Mouse (Mus musculus) brain, adult 2 months (tissue): ENCODE data around the gene Pcbp1.
"Not testable (repeated sequence)": the region's sequence is repeated elsewhere in the genome, so short reads cannot be mapped to it uniquely, and the experiment has no call there.

Experiments used
- DNase-seq: peaks from one replicate; pipeline ENCODE4 v3.0.0; 2011; ENCODE audit warnings: low read depth, low spot score

Pcbp1 gene

DNA sequence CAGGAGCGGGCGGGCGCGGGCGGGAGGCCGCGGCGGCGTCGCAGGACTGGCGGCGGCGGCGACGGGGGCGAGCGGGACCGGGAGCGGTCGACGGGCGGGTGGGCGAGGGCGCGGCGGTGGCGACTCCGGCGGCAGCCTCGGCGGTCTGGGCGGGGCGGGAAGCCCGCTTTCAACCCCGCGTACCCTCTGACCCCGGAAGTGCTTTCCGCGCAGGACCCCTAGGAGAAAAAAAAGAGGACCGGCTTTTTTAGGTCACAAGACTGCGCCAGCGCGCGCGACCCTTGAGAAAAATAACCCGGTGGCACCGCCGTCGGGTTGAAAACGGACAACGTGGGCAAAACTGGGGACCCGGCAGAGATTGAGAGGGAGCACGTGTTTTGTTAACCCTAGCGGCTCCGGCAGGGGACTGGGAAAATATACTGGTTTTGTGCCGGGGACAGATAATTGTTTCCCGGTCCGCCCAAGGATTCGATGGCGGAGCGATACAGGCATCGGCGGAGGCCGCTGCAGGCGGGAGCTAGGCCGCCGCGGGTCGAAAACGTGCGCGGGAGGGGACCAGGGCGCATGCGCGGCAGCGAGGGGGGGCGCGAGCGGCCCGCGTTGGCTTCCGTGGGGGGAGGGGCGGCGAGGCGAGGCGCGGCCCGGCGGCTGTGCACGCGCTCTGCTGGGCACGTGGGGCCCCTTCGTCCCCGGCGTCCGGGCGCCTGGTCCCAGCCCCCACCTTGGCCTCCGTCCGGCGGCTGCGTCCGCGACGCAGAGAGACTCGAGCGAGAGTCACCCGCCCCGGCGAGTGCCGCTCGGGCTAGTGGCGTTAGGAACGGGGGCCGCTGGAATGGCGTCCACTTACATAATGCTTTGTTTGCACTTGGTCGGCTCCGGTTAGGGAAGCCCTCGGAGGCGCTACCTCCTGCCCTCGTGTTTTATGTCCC lies at the start of gene Pcbp1:
Pcbp1 (minus strand) TSS at position 290 of the 929 bp plus-strand sequence.
- DNase-seq: peak; percentile 97

DNA sequence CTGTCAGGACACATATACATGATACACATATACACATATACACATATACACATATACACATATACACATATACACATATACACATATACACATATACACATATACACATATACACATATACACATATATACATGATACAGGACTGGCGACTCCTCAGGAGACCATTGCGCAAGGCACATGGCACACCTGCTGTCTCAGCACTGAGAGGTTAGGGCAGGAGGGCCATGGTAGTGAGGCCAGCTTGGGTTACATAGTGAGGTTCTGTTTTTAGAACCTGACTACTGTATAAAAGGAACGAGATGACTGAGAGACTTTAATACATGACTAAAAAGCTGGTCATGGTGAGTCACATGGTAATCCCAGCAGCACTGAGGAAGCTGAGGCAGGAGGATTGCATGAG lies 48.4 kb upstream of the Pcbp1 start:
- no peak for DNase-seq

DNA sequence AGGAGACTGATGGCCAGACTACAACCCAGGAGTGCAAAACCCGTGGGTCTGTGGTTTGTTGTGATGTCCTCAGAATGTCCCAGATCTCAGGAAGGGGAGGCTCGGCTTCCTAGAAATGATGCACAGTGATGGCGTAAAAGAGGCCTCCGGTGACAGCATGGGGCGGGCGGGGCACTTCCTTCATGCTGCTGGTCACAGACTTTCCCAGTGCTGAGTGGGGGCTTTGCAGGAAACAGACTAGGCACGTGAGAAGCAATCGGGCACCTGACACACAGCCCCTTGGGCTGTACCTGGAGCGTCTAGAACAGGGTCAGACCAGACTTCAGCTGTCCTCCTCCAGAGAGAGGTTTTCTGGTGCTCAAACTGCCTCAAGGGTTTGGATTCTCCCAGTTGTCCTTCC lies 44.7 kb upstream of the Pcbp1 start:
- no peak for DNase-seq

DNA sequence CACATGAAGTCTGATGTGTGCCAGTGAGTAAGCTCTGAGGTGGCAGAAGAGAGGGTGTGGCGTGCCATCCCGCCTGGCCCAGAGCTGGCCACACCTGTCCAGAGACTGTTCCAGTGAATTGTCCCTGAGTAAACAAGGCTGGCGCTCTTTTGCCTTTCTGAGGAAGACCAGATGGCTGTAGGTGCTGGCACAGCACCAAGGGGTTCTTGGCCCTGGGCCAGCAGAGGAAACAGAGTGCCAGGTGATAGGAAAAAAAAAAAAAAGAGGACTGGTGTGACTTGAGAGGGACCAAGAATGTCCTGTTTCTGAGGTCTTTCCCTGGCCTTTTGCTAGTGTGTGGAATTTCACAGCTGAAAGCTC lies 43.3 kb upstream of the Pcbp1 start:
- peak; percentile 76 for DNase-seq

DNA sequence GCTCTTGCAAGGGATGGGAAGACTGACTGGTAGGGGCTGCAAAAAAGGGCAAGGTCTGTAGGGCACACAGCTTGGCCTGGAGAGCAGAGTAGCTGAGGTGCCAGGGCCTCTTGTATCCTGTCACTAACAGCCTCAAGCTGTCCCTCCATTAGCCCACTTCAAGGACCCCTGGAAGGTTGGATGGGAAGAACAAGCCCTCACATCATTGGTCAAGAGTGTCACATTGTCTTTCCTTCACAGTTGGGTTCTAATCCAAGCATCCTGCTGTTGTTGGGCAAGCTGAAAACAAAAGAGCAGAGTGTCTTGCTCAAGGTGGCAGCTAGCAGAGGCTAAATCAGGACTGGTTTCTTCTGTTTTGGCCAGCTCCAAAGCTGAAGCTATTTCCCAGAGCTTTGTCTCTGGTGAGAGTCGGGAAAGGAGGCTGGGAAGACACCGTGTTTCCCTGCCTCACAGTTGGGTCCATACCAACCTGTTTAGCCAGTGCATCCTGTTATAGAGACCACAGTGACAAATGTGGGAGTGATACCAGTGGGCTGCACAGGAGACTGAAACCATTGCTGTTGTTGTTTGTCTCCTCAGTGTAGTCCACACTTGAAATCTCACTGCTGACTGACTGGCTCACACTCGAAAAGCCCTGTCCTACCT lies 42.8 kb upstream of the Pcbp1 start:
- DNase-seq: no peak

DNA sequence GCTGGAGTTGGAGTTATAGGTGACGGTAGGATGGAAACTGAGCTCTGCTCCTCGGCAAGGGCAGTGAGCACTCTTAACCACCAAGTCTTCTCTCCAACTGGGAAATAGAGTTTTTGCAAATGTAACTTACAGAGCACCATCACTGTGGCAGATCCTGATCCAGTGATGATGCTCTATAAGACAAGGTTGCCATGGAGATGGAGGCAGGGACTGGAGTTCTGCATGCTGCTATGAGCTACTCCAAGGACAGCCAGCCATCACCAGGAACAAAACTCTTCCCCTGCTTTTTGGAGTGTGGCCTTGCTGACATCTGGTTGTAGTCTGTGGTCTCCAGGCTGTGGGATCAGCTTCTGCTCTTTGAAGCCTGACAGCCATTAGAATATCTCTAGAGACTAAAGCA lies 39.7 kb upstream of the Pcbp1 start:
- DNase-seq: peak; percentile 55

DNA sequence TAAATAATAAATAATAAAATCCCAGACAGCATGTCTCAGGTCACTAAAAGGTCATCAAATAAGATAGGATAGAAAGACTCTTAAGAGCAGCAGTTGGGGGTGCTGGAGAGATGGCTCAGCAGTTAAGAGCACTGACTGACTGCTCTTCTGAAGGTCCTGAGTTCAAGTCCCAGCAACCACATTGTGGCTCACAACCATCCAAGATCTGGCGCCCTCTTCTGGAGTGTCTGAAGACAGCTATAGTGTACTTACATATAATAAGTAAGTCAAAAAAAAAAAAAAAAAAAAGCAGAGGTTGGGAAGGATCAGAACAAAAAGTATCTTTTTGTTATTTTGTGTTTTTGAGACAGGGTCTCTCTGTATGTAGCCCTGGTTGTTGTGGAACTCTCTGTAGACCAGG lies 31.1 kb upstream of the Pcbp1 start:
- DNase-seq: not testable (repeated sequence)

DNA sequence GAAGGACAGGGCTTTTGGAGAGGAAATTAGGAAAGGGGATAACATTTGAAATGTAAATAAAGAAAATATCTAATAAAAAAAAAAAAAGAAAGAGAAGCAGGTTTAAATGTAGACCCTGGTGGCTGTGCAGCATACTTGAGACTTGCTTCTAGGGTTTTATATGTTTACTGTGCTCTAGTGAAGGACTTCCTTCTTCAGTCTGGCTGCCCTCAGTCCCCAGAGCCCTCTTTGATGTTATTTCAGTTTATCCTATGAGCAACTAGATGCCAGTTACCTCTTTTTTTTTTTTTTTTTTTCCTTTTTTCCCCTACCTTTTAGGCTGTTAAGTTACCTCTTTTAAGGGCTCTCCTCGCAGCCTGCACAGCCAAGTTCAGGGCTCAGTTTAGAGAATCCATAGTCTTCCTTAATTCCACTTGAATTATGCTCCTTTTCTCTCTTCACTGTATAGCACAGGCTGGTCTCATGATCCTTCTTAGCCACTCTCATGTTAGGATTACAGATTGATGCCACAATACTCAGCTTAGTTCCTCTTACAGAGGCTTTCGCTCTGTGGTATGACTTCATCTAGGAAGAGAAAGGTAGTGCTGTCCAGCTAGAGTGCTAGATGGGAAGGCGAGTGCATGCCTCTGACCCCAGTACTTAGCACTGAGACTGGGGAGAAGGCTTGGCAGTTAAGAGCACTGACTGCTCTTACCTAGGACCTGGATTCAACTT lies 30.4 kb upstream of the Pcbp1 start:
- no peak for DNase-seq

DNA sequence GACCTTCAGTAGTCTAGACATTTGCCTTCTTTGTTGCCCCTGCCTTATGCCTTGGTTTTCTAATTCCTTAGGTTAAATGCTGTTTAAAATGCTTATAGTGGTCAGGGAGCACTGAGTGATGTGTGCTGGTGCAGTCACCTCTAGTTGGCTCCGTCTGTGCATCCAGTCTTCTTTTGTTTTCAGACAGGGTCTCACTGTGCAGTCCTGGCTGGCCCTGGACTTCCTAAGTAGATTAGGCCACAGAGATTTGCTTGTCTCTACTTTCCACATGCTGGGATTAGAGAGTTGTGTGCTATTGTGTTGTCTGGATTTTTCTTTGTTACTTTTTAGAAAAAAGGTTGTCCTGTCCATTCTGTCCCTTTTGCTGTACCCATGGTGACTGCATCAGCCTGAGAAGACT lies 24.5 kb upstream of the Pcbp1 start:
- DNase-seq: no peak

DNA sequence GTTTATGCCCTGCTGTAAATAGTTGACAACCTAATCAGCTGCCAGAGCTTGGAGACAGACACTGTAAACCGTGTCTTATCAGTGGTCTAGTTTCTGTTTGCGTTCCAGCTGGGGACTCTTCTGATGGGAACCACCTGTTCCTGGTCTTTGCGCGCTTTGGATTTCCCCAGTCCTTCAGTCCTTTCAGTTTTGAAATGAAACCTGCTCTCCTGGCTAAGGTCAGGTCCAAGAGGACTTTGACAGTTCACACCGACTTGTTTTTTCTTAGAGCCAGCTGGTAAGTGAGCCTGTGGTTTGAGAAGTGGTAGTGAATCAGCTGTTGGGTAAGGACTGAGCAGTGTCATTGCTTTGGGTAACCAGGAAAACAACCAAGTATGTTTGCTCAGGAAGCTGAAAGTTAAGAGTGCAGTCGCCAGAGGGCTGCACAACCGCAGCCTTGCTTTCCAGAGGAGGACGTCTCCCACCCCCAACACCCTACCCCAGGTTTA lies 21.8 kb upstream of the Pcbp1 start:
- no peak for DNase-seq

DNA sequence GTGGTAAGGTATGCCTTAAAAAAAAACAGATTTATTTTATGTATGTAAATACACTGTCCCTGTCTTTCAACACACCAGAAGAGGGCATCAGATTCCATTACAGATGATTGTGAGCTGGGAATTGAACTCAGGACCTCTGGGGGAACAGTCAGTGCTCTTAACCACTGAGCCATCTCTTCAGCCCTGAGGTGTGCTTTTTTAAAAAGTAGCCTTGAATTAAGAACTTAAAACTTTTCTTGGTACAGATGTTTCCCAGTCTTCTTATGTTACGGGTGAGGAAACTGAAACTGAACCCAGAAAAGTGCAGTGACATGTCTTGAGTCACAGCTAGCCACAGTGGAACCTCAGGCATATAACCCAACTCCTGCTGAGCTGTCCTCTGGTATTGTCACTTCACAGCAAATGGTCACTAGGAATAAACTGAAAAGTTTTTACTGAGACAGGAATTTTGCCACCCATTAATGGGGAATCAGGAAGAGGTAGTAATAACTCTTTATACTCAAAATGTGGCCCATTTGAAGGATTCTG lies 21.2 kb upstream of the Pcbp1 start:
- DNase-seq: no peak

DNA sequence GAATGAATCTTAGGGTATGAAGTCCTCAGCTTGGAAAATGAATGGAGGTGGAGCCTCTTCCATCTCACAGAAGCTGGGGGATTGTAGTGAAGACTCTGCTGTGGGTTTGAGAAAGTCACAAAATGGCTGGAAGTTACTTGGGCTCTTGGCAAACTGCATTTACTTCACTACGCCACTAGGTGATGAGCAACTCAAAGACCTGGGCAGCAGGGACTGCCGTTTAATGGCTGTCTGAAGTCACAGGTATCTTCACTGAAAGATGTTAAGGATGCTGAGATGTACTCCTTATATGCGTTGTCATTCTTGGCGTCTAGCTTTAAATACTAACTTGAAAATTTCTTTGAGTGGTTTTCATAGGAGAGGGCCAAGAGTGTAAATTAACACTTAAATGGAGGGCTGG lies 19.1 kb upstream of the Pcbp1 start:
- peak; percentile 82 for DNase-seq

DNA sequence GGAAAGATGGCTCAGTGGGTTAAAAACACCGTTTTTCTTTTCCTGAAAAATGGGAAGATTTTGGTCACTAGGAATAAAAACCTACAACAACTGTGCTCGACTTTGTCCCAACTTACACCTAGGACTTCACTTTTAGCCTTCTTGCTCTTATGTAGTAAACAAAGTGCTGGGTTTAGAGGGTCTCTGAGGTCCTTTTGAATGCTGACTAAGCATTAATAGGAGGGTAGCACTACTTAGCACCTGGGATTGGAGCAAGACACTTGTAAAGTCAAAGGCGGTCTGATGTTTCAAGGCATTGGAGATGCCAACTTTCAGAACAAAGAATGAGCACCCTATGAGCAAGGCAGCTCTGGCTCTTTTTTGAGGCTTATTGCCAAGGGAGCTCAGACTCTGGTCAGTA lies 17.7 kb upstream of the Pcbp1 start:
- no peak for DNase-seq

DNA sequence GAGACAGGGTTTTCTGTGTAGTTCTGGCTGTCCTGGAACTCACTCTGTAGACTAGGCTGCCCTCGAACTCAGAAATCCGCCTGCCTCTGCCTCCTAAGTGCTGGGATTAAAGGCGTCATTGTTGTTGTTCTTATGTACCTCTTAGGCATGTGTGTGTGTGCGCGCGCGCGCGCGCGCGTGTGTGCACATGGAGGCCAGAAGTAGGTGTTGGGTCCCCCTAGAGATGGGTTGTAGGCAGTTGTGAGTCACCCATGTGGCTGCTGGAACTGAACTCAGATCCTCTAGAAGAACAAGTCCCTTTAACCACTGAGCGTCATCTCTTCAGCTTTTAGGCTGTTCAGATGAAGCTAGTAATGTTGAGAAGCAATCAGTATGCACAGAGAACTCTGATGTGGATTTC lies 16.9 kb upstream of the Pcbp1 start:
- DNase-seq: no peak

DNA sequence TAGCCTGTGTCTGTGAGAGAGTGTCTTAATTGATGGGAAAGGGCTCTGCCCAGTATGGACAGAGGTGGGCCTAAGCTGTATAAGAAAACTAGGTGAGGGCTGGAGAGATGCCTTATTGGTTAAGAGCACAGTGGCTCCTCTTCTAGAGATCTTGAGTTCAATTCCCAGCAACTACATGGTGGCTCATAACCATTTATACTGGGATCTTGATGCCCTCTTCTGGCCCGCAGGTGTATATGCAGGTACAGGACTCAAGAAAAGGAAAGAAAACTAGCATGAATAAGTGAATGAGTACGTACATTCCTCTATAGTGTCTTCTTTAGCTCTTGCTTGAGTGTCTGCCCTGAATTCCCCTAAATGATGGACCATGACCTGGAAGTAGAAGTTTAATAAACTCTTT lies 15.5 kb upstream of the Pcbp1 start:
- no peak for DNase-seq

DNA sequence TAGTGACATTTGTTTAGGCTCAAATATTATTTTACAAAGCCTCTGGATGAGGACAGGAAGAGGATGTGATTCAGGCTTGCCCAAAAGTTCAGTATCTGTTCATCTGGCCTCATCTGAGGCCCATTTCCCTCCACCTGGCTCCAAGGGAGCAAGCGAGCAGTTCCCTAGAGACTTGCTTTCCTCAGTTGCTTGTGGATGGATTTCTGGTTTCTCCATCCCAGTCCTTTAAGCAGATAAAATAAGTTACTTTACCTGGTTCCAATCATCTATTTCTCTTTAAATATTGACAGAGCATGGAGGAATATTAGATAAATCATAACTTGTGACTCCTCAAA lies 2.3 kb upstream of the Pcbp1 start:
- DNase-seq: no peak

DNA sequence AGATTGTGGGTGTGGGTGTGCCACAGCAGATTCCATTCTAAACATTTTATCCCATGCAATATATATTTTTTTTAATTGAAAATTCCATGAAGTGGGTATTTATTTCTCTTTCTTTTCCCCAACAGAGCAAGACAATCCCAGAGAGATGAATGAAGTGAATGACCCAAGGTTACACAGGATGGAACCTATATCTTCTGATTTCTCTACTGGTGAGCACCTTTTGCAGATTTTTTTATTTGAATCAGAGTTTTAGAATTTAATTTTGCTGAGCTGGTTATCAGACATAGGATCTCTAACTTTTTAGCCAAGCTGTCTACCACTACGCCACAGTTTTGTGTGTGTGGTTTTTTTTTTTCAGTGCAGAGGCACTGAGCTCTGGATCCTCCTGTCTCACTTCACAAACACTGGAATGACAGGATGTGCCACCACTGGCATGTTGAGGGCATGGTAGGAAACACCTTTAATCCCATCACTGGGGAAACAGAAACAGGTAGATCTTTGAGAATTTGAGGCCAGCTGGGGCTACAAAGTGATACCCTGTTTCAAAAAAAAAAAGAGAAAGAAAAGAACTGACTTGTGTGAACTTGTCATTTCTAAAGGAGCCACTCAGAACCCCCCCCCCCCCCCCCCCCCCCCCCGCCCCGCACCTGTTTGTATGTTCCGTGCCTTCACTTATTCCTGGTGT lies 1.8 kb upstream of the Pcbp1 start:
- no peak for DNase-seq

DNA sequence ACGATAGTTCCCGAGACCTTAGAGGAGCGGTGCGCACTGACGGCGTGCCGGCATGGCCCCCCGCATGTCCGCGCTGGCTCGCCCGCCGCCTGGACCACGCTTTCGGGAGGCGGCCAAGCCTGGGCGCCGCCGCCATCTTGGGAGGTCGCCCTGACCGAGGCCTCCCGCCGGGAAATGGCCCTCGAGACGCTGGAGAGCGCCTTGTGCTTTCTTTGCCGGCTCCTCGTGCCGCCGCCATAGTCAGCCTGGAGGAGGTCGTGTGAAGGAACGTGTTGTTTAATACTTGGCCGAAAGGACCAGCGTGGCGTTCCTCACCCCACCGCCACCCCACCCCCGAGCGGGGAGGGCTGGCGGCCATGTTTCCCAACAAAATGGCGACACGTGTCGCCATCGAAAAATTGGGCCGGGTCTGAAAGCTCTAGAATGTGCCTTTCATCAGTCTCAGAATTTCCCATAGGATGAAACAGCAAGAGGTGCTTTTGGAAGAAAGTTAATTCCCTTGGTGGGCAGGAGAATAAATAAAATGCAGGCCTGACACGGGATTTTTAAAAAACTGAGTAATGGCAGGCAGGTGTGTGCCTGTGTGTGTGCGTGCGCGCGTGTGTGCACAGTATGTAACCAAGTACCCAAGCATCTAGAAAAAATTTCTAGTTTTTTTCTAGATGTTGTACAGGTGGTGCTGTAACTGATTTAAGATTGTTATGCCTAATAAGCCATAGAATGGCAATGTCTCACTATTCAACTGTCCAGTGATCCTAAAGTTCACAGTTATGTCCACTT lies 1.0 kb upstream of the Pcbp1 start:
- no peak for DNase-seq

DNA sequence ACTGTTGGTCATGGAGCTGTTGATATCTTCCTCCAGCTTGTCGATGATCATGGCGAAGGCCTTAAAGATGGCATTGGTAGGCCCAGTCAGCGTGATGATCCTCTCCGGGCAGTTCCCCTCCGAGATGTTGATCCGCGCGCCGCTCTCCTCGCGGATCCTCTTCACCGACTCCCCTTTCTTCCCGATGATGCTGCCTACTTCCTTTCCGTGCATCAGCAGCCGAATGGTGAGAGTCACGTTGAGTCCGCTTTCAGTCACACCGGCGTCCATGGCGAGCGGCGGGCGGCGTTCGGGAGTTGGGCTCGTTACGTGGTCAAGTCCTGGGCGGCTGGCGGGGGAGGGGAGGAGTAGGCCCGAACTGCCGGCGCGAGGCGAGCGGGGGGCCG lies 482 bp downstream of the Pcbp1 start:
- DNase-seq: peak; percentile 82

DNA sequence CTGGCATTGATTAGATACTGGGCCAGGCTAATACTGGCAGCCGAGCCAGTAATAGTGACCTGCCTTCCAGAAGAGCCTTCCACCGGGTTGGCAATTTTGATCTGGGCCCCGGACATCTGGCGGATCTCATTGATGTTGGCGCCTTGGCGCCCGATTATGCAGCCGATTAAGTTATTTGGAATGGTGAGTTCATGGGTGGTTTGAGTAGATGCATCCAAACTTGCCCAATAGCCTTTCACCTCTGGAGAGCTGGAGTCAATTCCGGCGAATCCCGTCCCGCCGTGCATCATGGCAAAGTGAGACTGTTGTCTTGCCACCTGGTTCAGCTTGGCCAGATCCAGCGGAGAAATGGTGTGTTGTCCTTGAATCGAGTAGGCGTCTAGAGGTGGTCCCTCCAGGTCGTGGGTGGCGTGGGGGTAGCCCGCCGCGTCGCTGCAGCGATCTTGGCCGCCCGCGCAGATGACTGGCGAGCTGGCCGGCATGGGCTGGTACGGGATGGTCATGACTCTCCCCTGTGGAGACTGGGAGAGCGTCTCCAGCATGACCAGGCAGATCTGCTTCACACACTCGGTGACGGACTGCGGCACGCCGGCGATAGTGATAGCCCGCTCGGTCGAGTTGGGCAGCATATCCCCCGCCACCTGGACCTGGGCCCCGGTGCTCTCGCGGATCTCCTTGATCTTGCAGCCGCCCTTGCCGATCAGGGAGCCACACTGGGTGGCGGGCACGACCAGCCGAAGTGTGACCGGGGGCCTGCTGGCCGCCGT lies 1.1 kb downstream of the Pcbp1 start:
- peak; percentile 53 for DNase-seq
